Mouse (Mus musculus) liver, embryonic 15.5 days (tissue): ENCODE results near the gene Pon2. TPM values are rescaled to one million over a fixed set of nuclear protein-coding genes. Genes with fewer than 3 reads are reported as not detected.
A peak's percentile ranks its signal among the peaks of the same experiment; 100 is the strongest.
"Not testable (repeated sequence)": the region's sequence is repeated elsewhere in the genome, so short reads cannot be mapped to it uniquely, and the experiment has no call there.

Experiments used
- ATAC-seq: fragments of 200-750 bp; cut with Nextera tagmentation; 2 replicates; pipeline ENCODE4 v1.8.0; 2017; ENCODE audit warnings: moderate number of reproducible peaks, mild to moderate bottlenecking, moderate library complexity; ENCODE audit not compliant: insufficient read depth
- H3K27ac ChIP-seq: fragments of 300-500 bp; sonication (generic); replicated peaks from 2 replicates; pipeline ENCODE4 v1.5.1; 2015; ENCODE audit warnings: mild to moderate bottlenecking, inconsistent platforms
- H3K27me3 ChIP-seq: fragments of 300-500 bp; sonication (generic); 2 replicates; pipeline ENCODE4 v1.6.1; 2015; ENCODE audit warnings: mild to moderate bottlenecking, inconsistent platforms
- H3K36me3 ChIP-seq: fragments of 300-500 bp; sonication (generic); replicated peaks from 2 replicates; pipeline ENCODE4 v1.6.1; 2015; ENCODE audit warnings: moderate library complexity, mild to moderate bottlenecking, inconsistent platforms
- H3K4me1 ChIP-seq: fragments of 300-500 bp; sonication (generic); replicated peaks from 2 replicates; pipeline ENCODE4 v1.6.1; 2015; ENCODE audit warnings: inconsistent platforms
- H3K4me2 ChIP-seq: fragments of 300-500 bp; sonication (generic); 2 replicates; pipeline ENCODE4 v1.6.1; 2015; ENCODE audit warnings: moderate library complexity, mild to moderate bottlenecking, inconsistent platforms
- H3K4me3 ChIP-seq: fragments of 300-500 bp; sonication (generic); replicated peaks from 2 replicates; pipeline ENCODE4 v1.5.1; 2015; ENCODE audit warnings: mild to moderate bottlenecking, inconsistent platforms
- H3K9ac ChIP-seq: fragments of 300-500 bp; sonication (generic); 2 replicates; pipeline ENCODE4 v1.6.1; 2015; ENCODE audit warnings: moderate library complexity, mild to moderate bottlenecking, inconsistent platforms
- H3K9me3 ChIP-seq: fragments of 300-500 bp; sonication (generic); replicated peaks from 2 replicates; pipeline ENCODE4 v1.6.1; 2016; ENCODE audit warnings: inconsistent platforms
- WGBS: fragments of 180-500 bp; shearing (Covaris S2); methylation state at CpG from one replicate; pipeline ENCODE4 v1.1.7; 2015; ENCODE audit warnings: mixed read lengths; ENCODE audit not compliant: insufficient replicate concordance; 5-methylcytosine and 5-hydroxymethylcytosine counted together
- polyA plus RNA-seq: library from polyadenylated mRNA; unstranded; fragments of >200 nt; fragmentation: Nextera tagmentation; extraction: Ambion mirVana; gene quantifications from 2 replicates; pipeline ENCODE4 v1.2.1, GENCODE M21; 2015

The Pon2 gene
- 48.2 and 52.1 TPM in 2 replicates for polyA plus RNA-seq

- WGBS: under 1% methylated on average over 47 of the region's 47 CpGs
- Histone ChIP-seq H3K27me3 (no peaks in the 10 kb centered on the region), H3K4me3 (peak within 1 kb of the TSS; percentile 78), H3K4me2 (peak within 1 kb of the TSS; percentile 75), H3K36me3 (peaks cover 27% of the 10 kb centered on the region), H3K9ac (peak within 1 kb of the TSS; percentile 93), H3K27ac (peak within 1 kb of the TSS; percentile 96), H3K4me1 (peaks cover 51% of the 10 kb centered on the region), H3K9me3 (no peaks in the 10 kb centered on the region)
- peak; percentile 92 for ATAC-seq
Observed at GRCm38 (mm10) chr6:5298092-5298554, at the start of gene Pon2. Pon2 (minus strand) TSS chr6:5298455.

GRCm38 (mm10) chr6:5344255-5344654, 46.0 kb upstream of the Pon2 start:
- Histone ChIP-seq H3K9ac (no peak overlapping the region), H3K4me3 (no peak overlapping the region), H3K36me3 (no peaks in the 10 kb centered on the region), H3K27me3 (no peaks in the 10 kb centered on the region), H3K27ac (no peak overlapping the region), H3K4me2 (no peak overlapping the region), H3K9me3 (no peaks in the 10 kb centered on the region), H3K4me1 (no peaks in the 10 kb centered on the region; the same call in 1 of the 2 replicates)
- ATAC-seq: no peak
- 52% methylated on average over 6 of the region's 6 CpGs for WGBS

DNA sequence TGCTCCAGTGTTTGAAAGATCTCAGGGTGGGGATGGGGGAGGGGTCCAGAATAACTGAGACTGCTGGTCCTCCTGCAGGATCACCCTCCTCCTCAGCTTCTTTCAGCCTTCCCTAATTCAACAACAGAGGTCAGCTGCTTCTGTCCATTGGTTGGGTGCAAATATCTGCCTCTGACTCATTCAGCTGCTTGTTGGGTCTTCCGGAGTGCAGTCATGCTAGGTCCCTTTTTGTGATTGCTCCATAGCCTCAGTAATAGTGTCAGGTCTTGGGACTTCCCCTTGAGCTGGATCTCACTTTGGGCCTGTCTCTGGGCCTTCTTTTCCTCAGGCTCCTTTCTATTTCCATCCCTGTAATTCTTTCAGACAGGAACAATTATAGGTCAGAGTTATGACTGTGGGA, 41.0 kb upstream of the Pon2 start:
- not testable (repeated sequence) for H3K4me1 ChIP-seq, H3K27me3 ChIP-seq, H3K9me3 ChIP-seq, ATAC-seq, H3K36me3 ChIP-seq, H3K9ac ChIP-seq, H3K27ac ChIP-seq, H3K4me3 ChIP-seq, H3K4me2 ChIP-seq
- 69% methylated on average over 1 of the region's 1 CpGs for WGBS

DNA sequence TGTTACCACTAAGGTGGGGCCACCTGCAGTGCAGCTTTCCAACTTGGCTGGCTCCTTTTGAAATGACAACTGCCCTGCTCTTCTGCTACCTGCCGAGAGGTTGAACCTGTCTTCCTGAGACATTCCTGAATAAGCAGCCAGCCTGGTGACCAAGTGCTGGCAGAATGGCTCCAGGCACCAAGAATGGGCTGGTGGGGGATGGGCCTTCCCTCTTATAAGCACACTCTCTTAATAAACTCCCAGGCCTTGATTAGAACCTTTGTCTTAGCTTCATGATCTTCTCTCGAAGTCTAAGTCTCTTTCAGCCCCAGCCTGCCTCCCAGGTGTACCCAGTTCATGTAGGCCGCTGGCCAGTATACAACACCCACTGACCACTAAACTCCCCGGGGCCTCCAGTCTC, 40.5 kb upstream of the Pon2 start:
- 69% methylated on average over 4 of the region's 4 CpGs for WGBS
- ATAC-seq, H3K4me1 ChIP-seq, H3K9me3 ChIP-seq, H3K4me3 ChIP-seq, H3K27ac ChIP-seq, H3K27me3 ChIP-seq, H3K4me2 ChIP-seq, H3K36me3 ChIP-seq, H3K9ac ChIP-seq: not testable (repeated sequence)

DNA sequence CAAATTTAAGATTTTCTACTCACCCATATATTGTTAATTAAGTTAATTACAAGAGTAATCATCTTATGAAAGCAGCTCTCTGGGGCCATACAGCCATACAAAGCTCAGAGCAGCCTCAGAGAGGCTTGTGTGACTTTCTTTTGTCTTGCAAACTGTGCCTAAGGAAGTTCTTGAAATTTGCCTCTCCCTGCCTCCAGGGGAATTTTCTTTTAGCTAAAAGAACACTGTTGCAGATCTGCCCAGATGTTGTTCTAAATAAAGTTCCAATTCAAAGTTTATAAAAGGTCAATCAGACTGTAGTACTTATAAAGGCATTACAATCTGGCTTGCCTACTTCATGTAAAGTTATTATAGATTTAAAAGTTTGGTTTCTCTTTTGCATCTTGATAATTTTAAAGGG, 37.8 kb upstream of the Pon2 start:
- ATAC-seq, H3K9me3 ChIP-seq, H3K9ac ChIP-seq: not testable (repeated sequence)

DNA sequence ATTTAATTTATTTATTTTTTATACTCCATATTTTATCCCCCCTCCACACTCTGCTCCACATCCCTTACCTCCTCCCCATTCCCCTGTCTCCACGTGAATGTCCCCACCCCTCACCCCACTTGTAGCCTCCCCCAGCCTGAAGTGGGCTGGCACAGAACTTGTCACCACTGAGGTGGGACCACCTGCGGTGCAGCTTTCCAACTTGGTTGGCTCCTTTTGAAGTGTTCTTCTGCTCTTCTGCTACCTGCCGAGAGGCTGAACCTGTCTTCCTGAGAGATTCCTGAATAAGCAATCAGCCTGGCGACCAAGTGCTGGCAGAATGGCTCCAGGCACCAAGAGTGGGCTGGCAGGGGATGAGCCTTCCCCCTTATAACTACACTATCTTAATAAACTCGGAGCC, 35.8 kb upstream of the Pon2 start:
- 68% methylated on average over 5 of the region's 5 CpGs for WGBS

More for the DNA sequence above, 37.8 kb upstream of the Pon2 start:
- H3K4me3 ChIP-seq, H3K36me3 ChIP-seq, H3K27me3 ChIP-seq, H3K27ac ChIP-seq, H3K4me1 ChIP-seq, H3K4me2 ChIP-seq: not testable (repeated sequence)

GRCm38 (mm10) chr6:5332560-5333150, 34.4 kb upstream of the Pon2 start:
- Histone ChIP-seq H3K9me3 (no peaks in the 10 kb centered on the region), H3K4me1 (no peaks in the 10 kb centered on the region), H3K4me3 (no peak overlapping the region), H3K36me3 (no peaks in the 10 kb centered on the region), H3K9ac (no peak overlapping the region), H3K4me2 (no peak overlapping the region), H3K27me3 (no peaks in the 10 kb centered on the region), H3K27ac (no peak overlapping the region)
- WGBS: 61% methylated on average over 3 of the region's 3 CpGs
- no peak for ATAC-seq

More for the DNA sequence above, 35.8 kb upstream of the Pon2 start:
- Histone ChIP-seq H3K4me2 (no peak overlapping the region), H3K4me3 (no peak overlapping the region), H3K4me1 (no peaks in the 10 kb centered on the region), H3K27me3 (no peaks in the 10 kb centered on the region), H3K9ac (no peak overlapping the region), H3K9me3 (no peaks in the 10 kb centered on the region), H3K27ac (no peak overlapping the region), H3K36me3 (no peaks in the 10 kb centered on the region)
- ATAC-seq: no peak

DNA sequence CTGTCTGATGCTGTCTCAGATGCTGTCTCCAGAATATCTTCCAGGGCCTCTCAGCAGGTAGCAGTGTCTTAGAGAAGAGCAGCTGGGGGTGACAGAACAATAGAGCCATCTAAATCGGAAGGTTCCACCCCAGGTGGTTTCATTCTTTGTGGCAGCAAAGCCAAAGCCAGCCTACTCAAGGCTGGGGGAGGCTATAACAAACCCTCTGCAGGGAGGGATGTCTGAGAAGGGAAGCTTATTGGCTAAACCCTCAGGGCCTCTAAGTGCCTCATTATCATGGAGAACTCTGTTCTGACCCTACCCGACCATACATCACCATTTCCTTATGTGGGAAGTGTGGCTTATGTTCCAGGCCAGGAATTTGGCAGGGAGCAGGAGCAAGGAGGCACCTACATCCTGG, 26.9 kb upstream of the Pon2 start:
- H3K9me3 ChIP-seq: no peaks in the 10 kb centered on the region
- 51% methylated on average over 2 of the region's 2 CpGs for WGBS
- ATAC-seq: no peak
- no peaks in the 10 kb centered on the region for H3K36me3 ChIP-seq
- H3K4me3 ChIP-seq: no peak overlapping the region
- H3K9ac ChIP-seq: no peak overlapping the region
- no peak overlapping the region for H3K4me2 ChIP-seq
- no peaks in the 10 kb centered on the region for H3K27me3 ChIP-seq
- no peaks in the 10 kb centered on the region for H3K4me1 ChIP-seq
- no peak overlapping the region for H3K27ac ChIP-seq

GRCm38 (mm10) chr6:5324101-5324500, 25.8 kb upstream of the Pon2 start:
- H3K27me3 ChIP-seq, H3K4me2 ChIP-seq, H3K9ac ChIP-seq, H3K36me3 ChIP-seq, H3K27ac ChIP-seq, H3K4me1 ChIP-seq, H3K4me3 ChIP-seq, ATAC-seq, H3K9me3 ChIP-seq: not testable (repeated sequence)
- WGBS: 85% methylated on average over 6 of the region's 6 CpGs

DNA sequence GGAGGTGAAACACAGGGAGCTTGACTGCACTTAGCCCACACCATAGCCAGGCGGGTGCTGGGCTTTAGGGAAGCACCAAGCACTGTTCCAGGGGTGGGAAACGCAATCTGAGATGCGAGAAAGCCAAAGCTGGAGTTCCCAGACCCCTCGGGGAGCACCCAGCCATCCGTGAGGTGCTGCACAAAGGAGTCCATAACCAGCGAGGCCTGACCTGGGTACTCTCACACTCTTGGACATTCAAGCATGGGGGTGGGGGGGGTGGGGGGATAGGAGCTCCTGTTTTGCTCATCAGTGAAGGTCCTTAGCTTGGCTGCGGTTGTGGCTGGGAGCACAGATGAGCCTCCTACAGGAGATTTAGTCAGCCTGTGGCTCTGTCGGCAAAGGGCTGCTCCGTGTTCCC, 18.4 kb upstream of the Pon2 start:
- Histone ChIP-seq H3K36me3 (no peaks in the 10 kb centered on the region), H3K4me1 (peaks cover 22% of the 10 kb centered on the region), H3K9ac (no peak overlapping the region), H3K9me3 (no peaks in the 10 kb centered on the region), H3K27ac (no peak overlapping the region), H3K4me3 (no peak overlapping the region), H3K4me2 (no peak overlapping the region), H3K27me3 (no peaks in the 10 kb centered on the region)
- 81% methylated on average over 9 of the region's 9 CpGs for WGBS
- ATAC-seq: no peak

DNA sequence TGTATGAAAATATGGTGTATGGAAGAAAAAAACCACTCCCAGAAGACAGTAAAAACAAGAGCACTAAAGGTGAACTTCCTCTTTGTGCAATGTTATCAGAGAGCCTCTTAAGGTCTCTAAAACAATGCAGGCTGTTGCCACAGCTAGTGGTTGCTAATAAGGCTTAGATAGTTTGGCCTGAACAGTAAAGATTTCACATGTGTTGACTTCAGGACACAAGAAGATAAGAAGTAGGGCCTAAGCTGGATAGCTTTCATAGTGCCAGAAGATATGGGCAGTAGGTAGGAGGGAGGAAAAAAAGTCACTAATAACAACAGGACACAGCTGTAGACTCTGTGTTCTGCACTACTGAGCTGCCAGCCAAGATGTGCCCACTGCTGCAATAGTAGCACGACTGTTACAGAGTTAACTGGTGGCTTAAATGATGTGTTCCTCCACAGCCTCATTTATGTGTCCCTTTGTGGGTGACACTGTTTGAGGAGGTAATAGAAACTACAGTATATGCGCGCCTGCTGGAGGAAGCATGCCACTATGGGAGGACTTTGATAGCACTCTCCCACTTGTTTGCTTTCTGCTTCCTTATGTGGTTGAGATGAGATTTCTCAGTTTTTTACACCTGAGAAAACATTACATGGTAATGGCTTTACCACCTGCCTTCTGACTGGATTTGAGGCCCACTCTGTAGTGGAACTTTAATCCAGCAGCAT, 17.0 kb upstream of the Pon2 start:
- Histone ChIP-seq H3K9ac (no peak overlapping the region), H3K27ac (peak overlapping the region; percentile 79), H3K4me2 (peak overlapping the region; percentile 5; the same call in 1 of the 2 replicates), H3K4me3 (no peak overlapping the region), H3K27me3 (no peaks in the 10 kb centered on the region), H3K9me3 (no peaks in the 10 kb centered on the region), H3K4me1 (peaks cover 22% of the 10 kb centered on the region), H3K36me3 (no peaks in the 10 kb centered on the region)
- peak; percentile 89 for ATAC-seq
- 19% methylated on average over 3 of the region's 3 CpGs for WGBS
